Mouse (Mus musculus) heart, postnatal 0 days (tissue): ENCODE results near the gene Manbal. TPM values are rescaled to one million over a fixed set of nuclear protein-coding genes. Genes with fewer than 3 reads are reported as not detected.
A peak's percentile ranks its signal among the peaks of the same experiment; 100 is the strongest.

Experiments used
- ATAC-seq: fragments of 200-750 bp; cut with Nextera tagmentation; 2 replicates; pipeline ENCODE4 v1.8.0; 2017; ENCODE audit warnings: low read depth, moderate number of reproducible peaks, moderate library complexity; ENCODE audit not compliant: insufficient read depth
- DNase-seq: peaks from one replicate; pipeline ENCODE4 v3.0.0-alpha.2; 2016; ENCODE audit warnings: low spot score
- H3K27ac ChIP-seq: fragments of 300-500 bp; sonication (generic); 2 replicates; pipeline ENCODE4 v1.5.1; 2014; ENCODE audit warnings: low read depth, mild to moderate bottlenecking
- H3K27me3 ChIP-seq: fragments of 300-500 bp; sonication (generic); 2 replicates; pipeline ENCODE4 v1.6.1; 2014; ENCODE audit warnings: low read length, mixed read lengths; ENCODE audit not compliant: control insufficient read depth, insufficient read depth
- H3K36me3 ChIP-seq: fragments of 300-500 bp; sonication (generic); replicated peaks from 2 replicates; pipeline ENCODE4 v1.6.1; 2014; ENCODE audit warnings: low read length, mixed read lengths; ENCODE audit not compliant: control insufficient read depth, insufficient read depth
- H3K4me1 ChIP-seq: fragments of 300-500 bp; sonication (generic); 2 replicates; pipeline ENCODE4 v1.6.1; 2014; ENCODE audit warnings: antibody characterized with exemption; ENCODE audit not compliant: control insufficient read depth, insufficient read depth
- H3K4me2 ChIP-seq: fragments of 300-500 bp; sonication (generic); 2 replicates; pipeline ENCODE4 v1.6.1; 2014; ENCODE audit warnings: low read depth, mild to moderate bottlenecking, low read length, moderate library complexity
- H3K4me3 ChIP-seq: fragments of 300-500 bp; sonication (generic); 2 replicates; pipeline ENCODE4 v1.5.1; 2014; ENCODE audit warnings: low read depth, low read length
- H3K9ac ChIP-seq: fragments of 300-500 bp; sonication (generic); replicated peaks from 2 replicates; pipeline ENCODE4 v1.6.1; 2014; ENCODE audit warnings: low read depth, low read length, mixed read lengths
- H3K9me3 ChIP-seq: fragments of 300-500 bp; sonication (generic); replicated peaks from 2 replicates; pipeline ENCODE4 v1.6.1; 2016; ENCODE audit warnings: low read length; ENCODE audit not compliant: control insufficient read depth
- CTCF ChIP-seq: IDR thresholded peaks from 2 replicates; pipeline ENCODE4 v1.5.1; 2016; ENCODE audit warnings: antibody characterized with exemption, control low read depth, low read depth
- EP300 ChIP-seq: IDR thresholded peaks from 2 replicates; pipeline ENCODE4 v1.6.1; 2016; ENCODE audit warnings: antibody characterized with exemption, low read depth
- WGBS: fragments of 180-500 bp; shearing (Covaris S2); extraction: QIAGEN DNeasy Blood & Tissue Kit; methylation state at CpG from one replicate; pipeline ENCODE4 v1.1.7; 2014; 5-methylcytosine and 5-hydroxymethylcytosine counted together
- polyA plus RNA-seq: library from polyadenylated mRNA; unstranded; fragments of >200 nt; fragmentation: Nextera tagmentation; extraction: Ambion mirVana; gene quantifications from 2 replicates; pipeline ENCODE4 v1.2.1, GENCODE M21; 2015
- total RNA-seq: library from RNA; depleted of rRNA; stranded (reverse); fragments of >200 nt; gene quantifications from 2 replicates; pipeline ENCODE4 v1.2.3, GENCODE M21; 2014; ENCODE audit warnings: low replicate concordance

Gene Manbal
- total and polyA plus RNA-seq, 2 experiments from 2014 or later = 23.6 to 55.5 TPM

GRCm38 (mm10) chr2:157401261-157401660, 33.9 kb downstream of the Manbal start:
- Histone ChIP-seq H3K9me3 (no peaks in the 10 kb centered on the region), H3K27ac (no peak overlapping the region), H3K9ac (no peak overlapping the region), H3K27me3 (no peaks in the 10 kb centered on the region), H3K4me3 (no peak overlapping the region), H3K4me2 (no peak overlapping the region), H3K4me1 (no peaks in the 10 kb centered on the region), H3K36me3 (peaks cover 24% of the 10 kb centered on the region)
- no peak for TF ChIP-seq CTCF
- TF ChIP-seq EP300 = no peak
- WGBS = 88% methylated on average over 2 of the region's 2 CpGs
- DNase-seq (no peak), ATAC-seq (no peak)

DNA sequence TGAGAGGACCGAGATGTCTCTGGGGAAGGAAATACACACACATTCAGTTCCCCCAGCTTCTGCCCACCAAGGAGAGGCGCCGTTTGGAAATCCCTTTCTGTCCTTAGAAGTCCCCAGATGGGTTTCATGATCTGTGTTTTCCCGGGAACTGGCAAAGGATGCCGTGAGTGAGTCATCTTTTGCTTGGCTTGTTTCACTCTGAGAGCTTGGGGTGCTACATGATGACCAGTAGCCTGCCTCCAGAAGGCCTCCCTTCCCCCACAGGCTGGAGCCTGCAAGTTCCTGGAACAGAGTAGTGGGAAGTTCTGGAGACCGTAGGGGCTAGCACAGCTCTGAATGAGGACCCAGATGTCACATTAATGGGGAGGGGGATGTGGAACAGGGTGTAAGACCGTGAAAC, 40.2 kb downstream of the Manbal start:
- Histone ChIP-seq H3K4me1 (no peaks in the 10 kb centered on the region), H3K27me3 (no peaks in the 10 kb centered on the region), H3K4me3 (no peak overlapping the region), H3K9me3 (no peaks in the 10 kb centered on the region), H3K4me2 (no peak overlapping the region), H3K36me3 (no peaks in the 10 kb centered on the region), H3K27ac (no peak overlapping the region), H3K9ac (no peak overlapping the region)
- no peak for DNase-seq
- 64% methylated on average over 7 of the region's 7 CpGs for WGBS
- peak; percentile 55 for ATAC-seq
- TF ChIP-seq EP300 = no peak
- TF ChIP-seq CTCF = no peak

- H3K4me2 ChIP-seq = no peak overlapping the region
- ATAC-seq (no peak), DNase-seq (no peak)
- H3K9me3 ChIP-seq = no peaks in the 10 kb centered on the region
- no peak overlapping the region for H3K9ac ChIP-seq
- no peak overlapping the region for H3K4me3 ChIP-seq
- no peaks in the 10 kb centered on the region for H3K36me3 ChIP-seq
- no peaks in the 10 kb centered on the region for H3K27me3 ChIP-seq
- WGBS = 66% methylated on average over 12 of the region's 12 CpGs
- TF ChIP-seq EP300 (no peak), CTCF (no peak)
- no peak overlapping the region for H3K27ac ChIP-seq
- no peaks in the 10 kb centered on the region for H3K4me1 ChIP-seq
These were observed 42.6 kb downstream of the Manbal start for GRCm38 (mm10) chr2:157409793-157410533.

DNA sequence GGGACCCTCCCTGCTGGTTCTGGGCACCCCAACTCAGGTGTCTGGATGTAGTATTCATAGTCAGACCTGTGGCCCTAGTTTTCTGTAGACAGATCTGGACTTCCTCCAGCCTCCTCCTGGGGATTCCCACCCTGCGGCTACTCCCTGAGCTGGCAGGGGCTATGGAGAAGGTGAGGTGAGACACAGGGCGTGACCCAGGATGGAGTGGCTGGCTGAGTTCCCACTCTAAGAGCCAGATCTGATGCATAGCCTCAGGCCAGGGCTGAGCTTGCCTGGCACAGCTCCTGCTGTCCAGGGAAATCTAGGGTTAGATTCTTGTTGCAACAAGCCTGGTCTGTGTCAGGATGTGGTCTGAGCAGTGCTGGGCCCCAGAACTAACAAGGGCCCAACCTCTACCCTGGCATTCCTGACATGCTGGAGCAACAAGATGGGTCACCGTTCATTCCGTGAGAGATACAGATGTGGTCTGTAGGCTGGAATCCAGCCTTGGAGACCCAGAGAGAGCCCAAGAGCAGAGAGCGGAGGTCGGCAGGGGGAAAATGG, 43.8 kb downstream of the Manbal start:
- Histone ChIP-seq H3K4me1 (no peaks in the 10 kb centered on the region), H3K27ac (no peak overlapping the region), H3K27me3 (no peaks in the 10 kb centered on the region), H3K4me3 (no peak overlapping the region), H3K9me3 (no peaks in the 10 kb centered on the region), H3K9ac (no peak overlapping the region), H3K4me2 (no peak overlapping the region), H3K36me3 (no peaks in the 10 kb centered on the region)
- DNase-seq (no peak), ATAC-seq (no peak)
- TF ChIP-seq EP300 (no peak), CTCF (no peak)
- 66% methylated on average over 6 of the region's 6 CpGs for WGBS

GRCm38 (mm10) chr2:157412497-157412896, 45.1 kb downstream of the Manbal start:
- no peaks in the 10 kb centered on the region for H3K4me1 ChIP-seq
- no peak for DNase-seq

DNA sequence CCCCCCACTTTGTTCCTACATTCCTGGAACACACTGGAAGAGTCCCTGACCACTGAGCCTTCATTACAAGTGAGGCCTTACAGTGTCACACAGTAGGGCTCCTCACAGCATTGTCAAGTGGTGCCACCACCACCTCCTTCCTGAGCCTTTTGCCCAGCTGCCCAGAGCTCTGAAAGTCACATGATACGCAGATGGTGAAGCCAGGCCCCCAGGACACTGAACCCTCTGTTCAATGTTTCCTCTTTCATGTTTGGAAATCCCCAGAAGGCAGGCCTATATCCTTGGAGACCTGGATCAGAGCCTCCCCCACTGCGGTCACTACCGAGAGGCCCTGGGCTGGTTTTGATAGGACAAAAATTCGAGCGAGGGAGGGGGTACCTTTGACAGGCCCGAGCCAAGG, 49.8 kb downstream of the Manbal start:
- Histone ChIP-seq H3K27me3 (no peaks in the 10 kb centered on the region), H3K4me2 (no peak overlapping the region), H3K9ac (no peak overlapping the region), H3K4me1 (no peaks in the 10 kb centered on the region), H3K4me3 (no peak overlapping the region), H3K9me3 (no peaks in the 10 kb centered on the region), H3K36me3 (no peaks in the 10 kb centered on the region), H3K27ac (no peak overlapping the region)
- WGBS = 57% methylated on average over 6 of the region's 6 CpGs
- no peak for ATAC-seq
- no peak for DNase-seq
- TF ChIP-seq EP300 = no peak
- TF ChIP-seq CTCF = no peak

More at GRCm38 (mm10) chr2:157412497-157412896, 45.1 kb downstream of the Manbal start:
- no peak overlapping the region for H3K27ac ChIP-seq
- H3K9ac ChIP-seq = no peak overlapping the region
- no peak overlapping the region for H3K4me3 ChIP-seq
- no peak for ATAC-seq
- no peak overlapping the region for H3K4me2 ChIP-seq
- no peaks in the 10 kb centered on the region for H3K36me3 ChIP-seq
- 78% methylated on average over 7 of the region's 7 CpGs for WGBS
- H3K9me3 ChIP-seq = no peaks in the 10 kb centered on the region
- H3K27me3 ChIP-seq = no peaks in the 10 kb centered on the region
- TF ChIP-seq EP300 (no peak), CTCF (no peak)
